Mouse (Mus musculus) liver, postnatal 0 days (tissue): ENCODE measurements around the gene Hist1h3i. TPM values are rescaled to one million over a fixed set of nuclear protein-coding genes. Genes with fewer than 3 reads are reported as not detected.
"Not testable (repeated sequence)": the region's sequence is repeated elsewhere in the genome, so short reads cannot be mapped to it uniquely, and the experiment has no call there.

ENCODE experiments used
- ATAC-seq: fragments of 200-750 bp; cut with Nextera tagmentation; 2 replicates; pipeline ENCODE4 v1.8.0; 2017; ENCODE audit warnings: mild to moderate bottlenecking, moderate library complexity
- DNase-seq: peaks from one replicate; pipeline ENCODE4 v3.0.0-alpha.2; 2016
- H3K27ac ChIP-seq: fragments of 300-500 bp; sonication (generic); 2 replicates; pipeline ENCODE4 v1.5.1; 2014; ENCODE audit warnings: antibody characterized with exemption, moderate library complexity, mild to moderate bottlenecking, low read depth
- H3K27me3 ChIP-seq: fragments of 300-500 bp; sonication (generic); 2 replicates; pipeline ENCODE4 v1.6.1; 2014; ENCODE audit warnings: low read length, control low read depth, mixed read lengths; ENCODE audit not compliant: insufficient read depth
- H3K36me3 ChIP-seq: fragments of 300-500 bp; sonication (generic); replicated peaks from 2 replicates; pipeline ENCODE4 v1.6.1; 2014; ENCODE audit warnings: mild to moderate bottlenecking, control low read depth, low read length, moderate library complexity, mixed read lengths; ENCODE audit not compliant: insufficient read depth
- H3K4me1 ChIP-seq: fragments of 300-500 bp; sonication (generic); 2 replicates; pipeline ENCODE4 v1.6.1; 2014; ENCODE audit warnings: antibody characterized with exemption, mild to moderate bottlenecking, control low read depth; ENCODE audit not compliant: insufficient read depth
- H3K4me2 ChIP-seq: fragments of 300-500 bp; sonication (generic); 2 replicates; pipeline ENCODE4 v1.6.1; 2014; ENCODE audit warnings: low read depth, mild to moderate bottlenecking, low read length, moderate library complexity, mixed read lengths
- H3K4me3 ChIP-seq: fragments of 300-500 bp; sonication (generic); 2 replicates; pipeline ENCODE4 v1.5.1; 2014; ENCODE audit warnings: low read depth, low read length
- H3K9ac ChIP-seq: fragments of 300-500 bp; sonication (generic); replicated peaks from 2 replicates; pipeline ENCODE4 v1.6.1; 2014; ENCODE audit warnings: mild to moderate bottlenecking, moderate library complexity
- H3K9me3 ChIP-seq: fragments of 300-500 bp; sonication (generic); 2 replicates; pipeline ENCODE4 v1.6.1; 2016; ENCODE audit warnings: mild to moderate bottlenecking, control low read depth, low read length, mixed read lengths
- CTCF ChIP-seq: sonication (generic); IDR thresholded peaks from 2 replicates; pipeline ENCODE4 v1.5.1; 2016; ENCODE audit warnings: antibody characterized with exemption, low read depth
- EP300 ChIP-seq: IDR thresholded peaks from 2 replicates; pipeline ENCODE4 v1.6.1; 2016; ENCODE audit warnings: antibody characterized with exemption, low read depth, mild to moderate bottlenecking
- WGBS: fragments of 180-500 bp; shearing (Covaris S2); extraction: QIAGEN DNeasy Blood & Tissue Kit; methylation state at CpG from one replicate; pipeline ENCODE4 v1.1.7; 2014; ENCODE audit not compliant: insufficient replicate concordance; 5-methylcytosine and 5-hydroxymethylcytosine counted together
- polyA plus RNA-seq: library from polyadenylated mRNA; unstranded; fragments of >200 nt; fragmentation: Nextera tagmentation; extraction: Ambion mirVana; gene quantifications from 2 replicates; pipeline ENCODE4 v1.2.1, GENCODE M21; 2015

Gene Hist1h3i
- polyA plus RNA-seq, 1 experiment from 2014 or later = 107 TPM

- Histone ChIP-seq H3K4me1 (peaks cover 22% of the 10 kb centered on the region), H3K4me3 (peak overlapping the region; percentile 36), H3K9ac (peak overlapping the region; percentile 74), H3K4me2 (peak overlapping the region; percentile 71), H3K27ac (peak overlapping the region; percentile 95)
- not testable (repeated sequence) for H3K27me3 ChIP-seq, H3K36me3 ChIP-seq, H3K9me3 ChIP-seq, ATAC-seq
- peak; percentile 45 for DNase-seq
- under 1% methylated on average over 17 of the region's 35 CpGs for WGBS
- 0 out of 2 replicates have a peak, but pooled peaks have one; percentile 25 for TF ChIP-seq EP300
Observed at GRCm38 (mm10) chr13:21782361-21783254, 562 bp downstream of the Hist1h3i start.

GRCm38 (mm10) chr13:21781639-21782038 is 1.5 kb downstream of the Hist1h3i start:
- no peaks in the 10 kb centered on the region for H3K9me3 ChIP-seq
- DNase-seq = no peak
- ATAC-seq = no peak
- TF ChIP-seq EP300 (no peak), CTCF (no peak)
- peak overlapping the region; percentile 80; the same call in 1 of the 2 replicates for H3K4me2 ChIP-seq
- H3K36me3 ChIP-seq = no peaks in the 10 kb centered on the region
- no peak overlapping the region for H3K9ac ChIP-seq
- no peaks in the 10 kb centered on the region for H3K27me3 ChIP-seq
- H3K27ac ChIP-seq = peak overlapping the region; percentile 95
- peaks cover 22% of the 10 kb centered on the region for H3K4me1 ChIP-seq
- H3K4me3 ChIP-seq = peak overlapping the region; percentile 13; the same call in 1 of the 2 replicates
- 76% methylated on average over 1 of the region's 1 CpGs for WGBS

GRCm38 (mm10) chr13:21781021-21781555 is 2.1 kb downstream of the Hist1h3i start:
- Histone ChIP-seq H3K27ac (peak overlapping the region; percentile 95), H3K27me3 (no peaks in the 10 kb centered on the region), H3K4me3 (peak overlapping the region; percentile 61), H3K36me3 (no peaks in the 10 kb centered on the region), H3K9ac (peak overlapping the region; percentile 87), H3K9me3 (no peaks in the 10 kb centered on the region), H3K4me1 (peaks cover 21% of the 10 kb centered on the region), H3K4me2 (peak overlapping the region; percentile 80)
- ATAC-seq (no peak), DNase-seq (no peak)
- 39% methylated on average over 6 of the region's 6 CpGs for WGBS
- TF ChIP-seq EP300 (no peak), CTCF (no peak)

GRCm38 (mm10) chr13:21779767-21780731 is 3.1 kb downstream of the Hist1h3i start, which contains the start of gene Hist1h1b:
TSS of gene Hist1h1b (minus strand) at chr13:21780625.
- TF ChIP-seq CTCF = peak; percentile 18
- TF ChIP-seq EP300 = no peak
- Histone ChIP-seq H3K27ac (peak within 1 kb of the TSS; percentile 95), H3K4me2 (peak within 1 kb of the TSS; percentile 80), H3K4me3 (peak within 1 kb of the TSS; percentile 61), H3K9me3 (no peaks in the 10 kb centered on the region), H3K9ac (peak within 1 kb of the TSS; percentile 87), H3K4me1 (peaks cover 17% of the 10 kb centered on the region), H3K27me3 (no peaks in the 10 kb centered on the region), H3K36me3 (no peaks in the 10 kb centered on the region)
- under 1% methylated on average over 44 of the region's 44 CpGs for WGBS
- ATAC-seq (peak; percentile 49), DNase-seq (peak; percentile 85)

GRCm38 (mm10) chr13:21778814-21779766 is 4.1 kb downstream of the Hist1h3i start:
- DNase-seq (peak; percentile 78), ATAC-seq (peak; percentile 72)
- no peaks in the 10 kb centered on the region for H3K36me3 ChIP-seq
- H3K9me3 ChIP-seq = no peaks in the 10 kb centered on the region
- H3K27me3 ChIP-seq = no peaks in the 10 kb centered on the region
- H3K4me2 ChIP-seq = peak overlapping the region; percentile 80
- H3K9ac ChIP-seq = peak overlapping the region; percentile 87
- 3% methylated on average over 33 of the region's 33 CpGs for WGBS
- peak overlapping the region; percentile 95 for H3K27ac ChIP-seq
- TF ChIP-seq CTCF = no peak
- TF ChIP-seq EP300 = no peak; the same call in 1 of the 2 replicates
- peak overlapping the region; percentile 61 for H3K4me3 ChIP-seq
- peaks cover 13% of the 10 kb centered on the region for H3K4me1 ChIP-seq
